Mouse (Mus musculus): ENCODE measurements at regions not wholly inside any gene's neighbourhood (a gene's known extent, or its start where the extent isn't known, plus 50 kb on each side); places are given as distances from the start of the nearest gene placed in this dataset.
A peak's percentile ranks its signal among the peaks of the same experiment; 100 is the strongest.
"Not testable (repeated sequence)": the region's sequence is repeated elsewhere in the genome, so short reads cannot be mapped to it uniquely, and the experiment has no call there.

GRCm38 (mm10) chr12:49107415-49108148, 274.9 kb upstream of the Foxg1 start:
- no peak for TF ChIP-seq CTCF (IDR thresholded peaks at IDR 0.05; ENCODE audit: low read depth, low read length)
- TF ChIP-seq EP300 (IDR thresholded peaks at IDR 0.05; ENCODE audit: insufficient read depth, low read depth, low read length): no peak
- TF ChIP-seq POLR2A (IDR thresholded peaks at IDR 0.05; ENCODE audit: insufficient read depth, low read length): no peak

GRCm38 (mm10) chr12:49131093-49131492, 251.4 kb upstream of the Foxg1 start:
- H3K4me1 ChIP-seq (ENCODE audit: control insufficient read depth, insufficient read depth, low read length); H3K27me3 ChIP-seq (ENCODE audit: control insufficient read depth, insufficient read depth, low read length, poor library complexity, severe bottlenecking); H3K9me3 ChIP-seq (replicated peaks; ENCODE audit: control insufficient read depth, insufficient read depth, low read length, poor library complexity, severe bottlenecking); H3K4me3 ChIP-seq (ENCODE audit: low read depth, low read length); H3K27ac ChIP-seq (ENCODE audit: insufficient read depth, low read length); H3K9ac ChIP-seq (ENCODE audit: low read depth, poor library complexity, severe bottlenecking); H3K36me3 ChIP-seq (ENCODE audit: control insufficient read depth, insufficient read depth, low read length, poor library complexity, severe bottlenecking): not testable (repeated sequence)

More at GRCm38 (mm10) chr12:49107415-49108148, 274.9 kb upstream of the Foxg1 start:
- Histone ChIP-seq H3K4me3 (ENCODE audit: low read depth, low read length) (no peak overlapping the region), H3K27me3 (ENCODE audit: control insufficient read depth, insufficient read depth, low read length, poor library complexity, severe bottlenecking) (no peaks in the 10 kb centered on the region), H3K4me1 (ENCODE audit: control insufficient read depth, insufficient read depth, low read length) (no peaks in the 10 kb centered on the region), H3K9ac (ENCODE audit: low read depth, poor library complexity, severe bottlenecking) (no peak overlapping the region), H3K36me3 (ENCODE audit: control insufficient read depth, insufficient read depth, low read length, poor library complexity, severe bottlenecking) (no peaks in the 10 kb centered on the region), H3K27ac (ENCODE audit: insufficient read depth, low read length) (no peak overlapping the region), H3K9me3 (replicated peaks; ENCODE audit: control insufficient read depth, insufficient read depth, low read length, poor library complexity, severe bottlenecking) (no peaks in the 10 kb centered on the region)

GRCm38 (mm10) chr12:49170097-49170496, 212.4 kb upstream of the Foxg1 start:
- H3K4me1 ChIP-seq (ENCODE audit: control insufficient read depth, insufficient read depth, low read length): no peaks in the 10 kb centered on the region

GRCm38 (mm10) chr12:49171014-49171677, 211.3 kb upstream of the Foxg1 start:
- H3K9ac ChIP-seq (ENCODE audit: low read depth, poor library complexity, severe bottlenecking): no peak overlapping the region
- no peak overlapping the region for H3K4me3 ChIP-seq (ENCODE audit: low read depth, low read length)
- no peaks in the 10 kb centered on the region for H3K9me3 ChIP-seq (replicated peaks; ENCODE audit: control insufficient read depth, insufficient read depth, low read length, poor library complexity, severe bottlenecking)
- TF ChIP-seq EP300 (IDR thresholded peaks at IDR 0.05; ENCODE audit: insufficient read depth, low read depth, low read length): no peak
- no peak for TF ChIP-seq POLR2A (IDR thresholded peaks at IDR 0.05; ENCODE audit: insufficient read depth, low read length)
- TF ChIP-seq CTCF (IDR thresholded peaks at IDR 0.05; ENCODE audit: low read depth, low read length): peak; percentile 26
- H3K27me3 ChIP-seq (ENCODE audit: control insufficient read depth, insufficient read depth, low read length, poor library complexity, severe bottlenecking): no peaks in the 10 kb centered on the region
- no peak overlapping the region for H3K27ac ChIP-seq (ENCODE audit: insufficient read depth, low read length)
- no peaks in the 10 kb centered on the region for H3K4me1 ChIP-seq (ENCODE audit: control insufficient read depth, insufficient read depth, low read length)
- no peaks in the 10 kb centered on the region for H3K36me3 ChIP-seq (ENCODE audit: control insufficient read depth, insufficient read depth, low read length, poor library complexity, severe bottlenecking)

More at GRCm38 (mm10) chr12:49170097-49170496, 212.4 kb upstream of the Foxg1 start:
- Histone ChIP-seq H3K9me3 (replicated peaks; ENCODE audit: control insufficient read depth, insufficient read depth, low read length, poor library complexity, severe bottlenecking) (no peaks in the 10 kb centered on the region), H3K27ac (ENCODE audit: insufficient read depth, low read length) (no peak overlapping the region), H3K4me3 (ENCODE audit: low read depth, low read length) (no peak overlapping the region), H3K36me3 (ENCODE audit: control insufficient read depth, insufficient read depth, low read length, poor library complexity, severe bottlenecking) (no peaks in the 10 kb centered on the region), H3K27me3 (ENCODE audit: control insufficient read depth, insufficient read depth, low read length, poor library complexity, severe bottlenecking) (no peaks in the 10 kb centered on the region), H3K9ac (ENCODE audit: low read depth, poor library complexity, severe bottlenecking) (no peak overlapping the region)
- TF ChIP-seq EP300 (IDR thresholded peaks at IDR 0.05; ENCODE audit: insufficient read depth, low read depth, low read length): no peak
- TF ChIP-seq CTCF (IDR thresholded peaks at IDR 0.05; ENCODE audit: low read depth, low read length): peak; percentile 54
- no peak for TF ChIP-seq POLR2A (IDR thresholded peaks at IDR 0.05; ENCODE audit: insufficient read depth, low read length)

- no peak overlapping the region for H3K27ac ChIP-seq (ENCODE audit: insufficient read depth, low read length)
- H3K4me1 ChIP-seq (ENCODE audit: control insufficient read depth, insufficient read depth, low read length): no peaks in the 10 kb centered on the region
- H3K36me3 ChIP-seq (ENCODE audit: control insufficient read depth, insufficient read depth, low read length, poor library complexity, severe bottlenecking): no peaks in the 10 kb centered on the region
- H3K9me3 ChIP-seq (replicated peaks; ENCODE audit: control insufficient read depth, insufficient read depth, low read length, poor library complexity, severe bottlenecking): no peaks in the 10 kb centered on the region
- no peak overlapping the region for H3K4me3 ChIP-seq (ENCODE audit: low read depth, low read length)
- no peak overlapping the region for H3K9ac ChIP-seq (ENCODE audit: low read depth, poor library complexity, severe bottlenecking)
- no peak for TF ChIP-seq CTCF (IDR thresholded peaks at IDR 0.05; ENCODE audit: low read depth, low read length)
- no peaks in the 10 kb centered on the region for H3K27me3 ChIP-seq (ENCODE audit: control insufficient read depth, insufficient read depth, low read length, poor library complexity, severe bottlenecking)
Observed at GRCm38 (mm10) chr12:49191348-49191747, 191.1 kb upstream of the Foxg1 start.

GRCm38 (mm10) chr12:49233524-49234306, 148.7 kb upstream of the Foxg1 start:
- no peaks in the 10 kb centered on the region for H3K27me3 ChIP-seq (ENCODE audit: control insufficient read depth, insufficient read depth, low read length, poor library complexity, severe bottlenecking)
- TF ChIP-seq EP300 (IDR thresholded peaks at IDR 0.05; ENCODE audit: insufficient read depth, low read depth, low read length) (no peak), CTCF (IDR thresholded peaks at IDR 0.05; ENCODE audit: low read depth, low read length) (no peak), POLR2A (IDR thresholded peaks at IDR 0.05; ENCODE audit: insufficient read depth, low read length) (no peak)
- H3K9ac ChIP-seq (ENCODE audit: low read depth, poor library complexity, severe bottlenecking): no peak overlapping the region
- H3K4me3 ChIP-seq (ENCODE audit: low read depth, low read length): no peak overlapping the region
- no peaks in the 10 kb centered on the region for H3K4me1 ChIP-seq (ENCODE audit: control insufficient read depth, insufficient read depth, low read length)
- H3K27ac ChIP-seq (ENCODE audit: insufficient read depth, low read length): no peak overlapping the region
- no peaks in the 10 kb centered on the region for H3K36me3 ChIP-seq (ENCODE audit: control insufficient read depth, insufficient read depth, low read length, poor library complexity, severe bottlenecking)
- H3K9me3 ChIP-seq (replicated peaks; ENCODE audit: control insufficient read depth, insufficient read depth, low read length, poor library complexity, severe bottlenecking): peaks cover 15% of the 10 kb centered on the region; the same call in 1 of the 2 replicates
